Mouse (Mus musculus): ENCODE results near the gene Epor. TPM values are rescaled to one million over a fixed set of nuclear protein-coding genes. Genes with fewer than 3 reads are reported as not detected.

Epor gene
- total RNA-seq, 2 experiments from 2014 or later = 7.7 to 10.2 TPM

GRCm38 (mm10) chr9:21938234-21938855 lies 25.0 kb downstream of the Epor start:
- DNase-seq (ENCODE audit: low spot score in 2 of 2) = no peak

- DNase-seq (ENCODE audit: low spot score in 2 of 2) = no peak
Observed at GRCm38 (mm10) chr9:21937711-21938175, 25.6 kb downstream of the Epor start.

GRCm38 (mm10) chr9:21936692-21937570 lies 26.4 kb downstream of the Epor start, which contains the start of gene Plppr2:
Gene Plppr2, plus strand, starts transcription at chr9:21937033.
- peak; percentile 87 to 98 for DNase-seq (ENCODE audit: low spot score in 2 of 2)

- no peak for DNase-seq (ENCODE audit: low spot score in 2 of 2)
Observed at GRCm38 (mm10) chr9:21935466-21936131, 27.7 kb downstream of the Epor start.

GRCm38 (mm10) chr9:21934021-21934420 lies 29.3 kb downstream of the Epor start:
- DNase-seq (ENCODE audit: low spot score in 2 of 2) = no peak

GRCm38 (mm10) chr9:21932445-21933137 lies 30.7 kb downstream of the Epor start:
- DNase-seq (ENCODE audit: low spot score in 2 of 2) = no peak

GRCm38 (mm10) chr9:21932006-21932405 lies 31.3 kb downstream of the Epor start:
- no peak for DNase-seq (ENCODE audit: low spot score in 2 of 2)

- DNase-seq (ENCODE audit: low spot score in 2 of 2) = no peak
Observed at GRCm38 (mm10) chr9:21929208-21929607, 34.1 kb downstream of the Epor start.

- peak; percentile 71 to 82 for DNase-seq (ENCODE audit: low spot score in 2 of 2)
Observed at GRCm38 (mm10) chr9:21927208-21927753, 36.0 kb downstream of the Epor start, which contains the start of the genes Ccdc159 and Tmem205. Gene Ccdc159, plus strand, starts transcription at chr9:21927471. Gene Tmem205, minus strand, starts transcription at chr9:21927556.

- no peak for DNase-seq (ENCODE audit: low spot score in 2 of 2)
Observed at GRCm38 (mm10) chr9:21926784-21927183, 36.5 kb downstream of the Epor start.

- DNase-seq (ENCODE audit: low spot score in 2 of 2) = no peak
Observed at GRCm38 (mm10) chr9:21926155-21926554, 37.2 kb downstream of the Epor start.

GRCm38 (mm10) chr9:21925506-21925905 lies 37.8 kb downstream of the Epor start:
- DNase-seq (ENCODE audit: low spot score in 2 of 2) = no peak

- DNase-seq (ENCODE audit: low spot score in 2 of 2) = no peak
Observed at GRCm38 (mm10) chr9:21925034-21925433, 38.3 kb downstream of the Epor start.

GRCm38 (mm10) chr9:21924099-21924493 lies 39.2 kb downstream of the Epor start:
- peak; percentile 62 to 87 for DNase-seq (ENCODE audit: low spot score in 2 of 2)

- DNase-seq (ENCODE audit: low spot score in 2 of 2) = no peak
Observed at GRCm38 (mm10) chr9:21923490-21924098, 39.7 kb downstream of the Epor start.

- no peak for DNase-seq (ENCODE audit: low spot score in 2 of 2)
Observed at GRCm38 (mm10) chr9:21923036-21923435, 40.3 kb downstream of the Epor start.

GRCm38 (mm10) chr9:21918692-21919384 lies 44.5 kb downstream of the Epor start:
- no peak for DNase-seq (ENCODE audit: low spot score in 2 of 2)

GRCm38 (mm10) chr9:21918035-21918592 lies 45.2 kb downstream of the Epor start, which contains the start of gene Rab3d:
Gene Rab3d, minus strand, starts transcription at chr9:21918192.
- peak; percentile 87 to 91 for DNase-seq (ENCODE audit: low spot score in 2 of 2)

- peak in 1 of 2 experiments; percentile 14 for DNase-seq (ENCODE audit: low spot score in 2 of 2)
Observed at GRCm38 (mm10) chr9:21917493-21918034, 45.7 kb downstream of the Epor start.

Data from adrenal gland, postnatal 4 days (tissue).